Mouse (Mus musculus) ES-E14 (cell line): ENCODE measurements around the gene Acin1.

Experiments
- CHD2 ChIP-seq: IDR thresholded peaks from 2 replicates; pipeline ENCODE4 v1.6.1; 2014; ENCODE audit warnings: mild to moderate bottlenecking, low read depth, low read length, inconsistent platforms
- HCFC1 ChIP-seq: IDR thresholded peaks from 2 replicates; pipeline ENCODE4 v1.6.1; 2012; ENCODE audit warnings: low read length, inconsistent platforms, borderline replicate concordance; ENCODE audit not compliant: insufficient read depth
- MAFK ChIP-seq: IDR thresholded peaks from 2 replicates; pipeline ENCODE4 v1.6.1; 2014; ENCODE audit warnings: mild to moderate bottlenecking, low read depth, low read length, inconsistent platforms; ENCODE audit not compliant: insufficient read depth
- ZNF384 ChIP-seq: IDR thresholded peaks from 2 replicates; pipeline ENCODE4 v1.6.1; 2012; ENCODE audit warnings: low read depth, low read length, inconsistent platforms

DNA sequence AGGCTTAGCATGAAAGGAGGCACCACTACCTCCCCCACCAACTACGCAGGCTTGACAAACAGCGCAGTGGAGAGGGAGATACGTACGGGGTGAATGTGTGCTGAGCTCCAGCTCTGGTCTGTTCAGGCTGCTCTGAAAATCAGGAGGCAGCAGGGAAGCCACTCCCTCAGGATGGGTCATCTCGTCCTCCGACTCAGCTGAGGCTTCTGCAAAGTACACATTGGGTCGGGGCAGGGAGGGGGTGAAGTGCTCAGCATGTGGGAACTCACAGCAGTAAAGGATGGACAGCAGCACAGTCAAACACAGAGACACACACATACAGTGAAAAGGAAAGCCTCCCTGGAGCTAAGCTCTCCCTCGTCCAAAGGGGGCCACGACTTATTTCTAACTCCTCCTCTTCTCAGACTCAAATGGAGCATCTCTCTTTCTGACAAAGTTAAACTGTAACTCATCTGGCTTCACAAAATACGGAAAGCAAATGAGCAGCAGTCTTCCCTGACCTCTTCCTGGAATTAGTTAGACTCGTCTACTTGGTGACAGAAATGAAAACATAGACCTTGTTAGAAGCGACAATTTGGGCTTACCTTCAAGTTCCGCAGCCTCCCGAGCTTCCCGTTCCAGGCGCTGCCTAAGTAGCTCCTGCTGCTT is 8.0 kb downstream of the Acin1 start:
- no peak for TF ChIP-seq HCFC1
- no peak for TF ChIP-seq ZNF384
- no peak for TF ChIP-seq MAFK
- TF ChIP-seq CHD2 = no peak
